Mouse (Mus musculus): ENCODE measurements around the gene Sec31a.

- no peak for TF ChIP-seq POLR2A (IDR thresholded peaks at IDR 0.05; ENCODE audit: low read depth, low read length)
- no peak for TF ChIP-seq CTCF (IDR thresholded peaks at IDR 0.05; ENCODE audit: borderline replicate concordance, insufficient read depth, low read length)
These were observed 62.8 kb downstream of the Sec31a start for GRCm38 (mm10) chr5:100352986-100353848.

Measured in embryonic fibroblast, embryonic 13.5 days (primary cell).